Mouse (Mus musculus) embryonic fibroblast, embryonic 13.5 days (primary cell): ENCODE measurements around the gene Vmn2r83. TPM values are rescaled to one million over a fixed set of nuclear protein-coding genes. Genes with fewer than 3 reads are reported as not detected.

Experiments used
- H3K27ac ChIP-seq: 2 replicates; pipeline ENCODE4 v1.5.1; 2012; ENCODE audit warnings: low read length, control low read depth, inconsistent platforms; ENCODE audit not compliant: insufficient read depth
- H3K4me1 ChIP-seq: 2 replicates; pipeline ENCODE4 v1.6.1; 2011; ENCODE audit warnings: low read length; ENCODE audit not compliant: control insufficient read depth, insufficient read depth
- H3K4me3 ChIP-seq: 2 replicates; pipeline ENCODE4 v1.5.1; 2011; ENCODE audit warnings: mild to moderate bottlenecking, control low read depth, low read length; ENCODE audit not compliant: insufficient read depth
- CTCF ChIP-seq: IDR thresholded peaks from 2 replicates; pipeline ENCODE4 v1.5.1; 2011; ENCODE audit warnings: mild to moderate bottlenecking, control low read depth, low read length, moderate library complexity, borderline replicate concordance; ENCODE audit not compliant: insufficient read depth
- POLR2A ChIP-seq: IDR thresholded peaks from 2 replicates; pipeline ENCODE4 v1.6.1; 2011; ENCODE audit warnings: low read depth, mild to moderate bottlenecking, control low read depth, low read length, moderate library complexity
- polyA plus RNA-seq: library from polyadenylated mRNA; stranded (reverse); fragments of >200 nt; gene quantifications from 2 replicates; pipeline ENCODE4 v1.2.4, GENCODE M21; 2011; ENCODE audit warnings: low read depth; ENCODE audit not compliant: missing spikeins, insufficient read length

Vmn2r83 gene
- polyA plus RNA-seq, 1 experiment = not detected

DNA sequence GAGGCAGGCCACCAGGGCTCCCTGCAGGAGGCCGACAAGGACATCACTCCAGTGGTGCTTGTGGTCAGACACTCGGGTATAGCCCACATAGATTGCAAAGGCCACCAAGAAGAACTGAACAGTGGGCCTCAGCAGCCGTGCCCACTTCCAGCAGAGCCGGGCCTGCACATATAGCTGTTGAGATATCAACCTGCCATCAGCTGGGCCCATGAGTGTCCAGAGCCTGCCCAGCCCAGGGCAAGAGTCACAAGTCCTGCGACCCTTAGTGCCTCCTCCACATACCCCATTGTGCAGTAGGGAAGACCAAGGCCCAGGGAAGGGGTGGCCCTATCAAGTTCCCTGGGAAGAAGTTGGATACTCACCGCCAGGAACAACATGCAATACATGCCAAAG is 58.9 kb downstream of the Vmn2r83 start:
- TF ChIP-seq POLR2A (no peak), CTCF (no peak)

DNA sequence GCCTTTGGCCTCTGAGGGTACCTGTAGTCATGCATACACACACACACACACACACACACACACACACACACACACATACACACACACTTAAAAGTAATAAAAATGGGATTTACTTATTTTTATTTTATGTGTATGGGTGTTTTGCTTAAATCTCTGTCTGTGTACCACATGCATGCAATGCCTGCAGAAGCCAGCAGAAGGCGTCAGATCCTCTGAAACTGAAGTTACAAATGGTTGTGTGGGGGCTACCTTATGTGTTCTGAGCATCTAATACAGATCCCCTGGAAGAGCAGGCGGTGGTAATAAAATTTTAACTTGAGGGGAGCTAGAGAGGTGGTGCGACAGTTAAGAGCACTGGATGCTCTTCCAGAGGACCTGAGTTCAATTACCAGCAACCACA is 59.5 kb downstream of the Vmn2r83 start:
- H3K4me3 ChIP-seq = no peak overlapping the region
- TF ChIP-seq POLR2A (no peak), CTCF (no peak)
- H3K4me1 ChIP-seq = no peaks in the 10 kb centered on the region
- no peak overlapping the region for H3K27ac ChIP-seq

More for the DNA sequence above, 58.9 kb downstream of the Vmn2r83 start:
- Histone ChIP-seq H3K27ac (no peak overlapping the region), H3K4me1 (no peaks in the 10 kb centered on the region), H3K4me3 (no peak overlapping the region)

DNA sequence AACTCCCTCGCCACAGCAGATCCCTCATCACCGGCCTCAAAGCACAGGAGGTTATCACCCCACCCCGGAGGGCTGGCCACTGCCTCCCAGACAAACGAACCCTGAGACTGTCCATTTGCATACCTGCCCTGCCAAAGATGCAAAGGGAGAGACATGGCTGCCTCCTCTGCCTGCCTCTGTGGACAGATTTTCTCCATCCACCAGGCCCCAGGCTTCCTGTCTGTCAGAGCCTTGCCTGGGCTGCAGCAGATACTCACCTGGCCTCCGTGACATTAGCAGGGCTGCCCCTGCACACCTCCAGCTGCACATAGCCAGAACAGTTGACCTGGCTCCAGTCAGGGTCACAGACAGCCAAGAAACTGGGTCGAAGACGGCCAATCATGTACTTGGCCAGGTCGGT is 61.7 kb downstream of the Vmn2r83 start:
- no peaks in the 10 kb centered on the region for H3K4me1 ChIP-seq
- H3K4me3 ChIP-seq = no peak overlapping the region
- no peak overlapping the region for H3K27ac ChIP-seq
- TF ChIP-seq CTCF (no peak), POLR2A (no peak)

DNA sequence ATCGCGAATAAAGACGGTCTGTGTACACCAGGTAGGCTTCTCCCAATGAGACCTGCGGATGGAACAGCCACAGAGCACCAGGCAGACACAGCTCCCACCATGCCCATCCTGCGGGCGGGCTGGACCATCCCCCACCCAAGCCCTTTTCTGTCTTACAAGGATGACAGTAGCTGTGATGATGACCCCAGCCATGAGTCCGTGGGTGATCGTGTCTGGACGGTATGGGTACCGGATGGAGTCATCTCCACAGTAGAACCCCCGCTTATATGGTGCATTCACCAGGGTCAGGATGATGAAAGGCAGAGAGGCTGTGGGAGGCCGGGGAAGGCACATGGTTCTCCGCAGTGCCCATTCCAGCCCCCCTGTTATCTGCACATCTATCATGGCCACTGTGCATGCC is 62.2 kb downstream of the Vmn2r83 start:
- Histone ChIP-seq H3K4me1 (no peaks in the 10 kb centered on the region), H3K27ac (no peak overlapping the region), H3K4me3 (no peak overlapping the region)
- TF ChIP-seq CTCF = no peak
- TF ChIP-seq POLR2A = no peak

DNA sequence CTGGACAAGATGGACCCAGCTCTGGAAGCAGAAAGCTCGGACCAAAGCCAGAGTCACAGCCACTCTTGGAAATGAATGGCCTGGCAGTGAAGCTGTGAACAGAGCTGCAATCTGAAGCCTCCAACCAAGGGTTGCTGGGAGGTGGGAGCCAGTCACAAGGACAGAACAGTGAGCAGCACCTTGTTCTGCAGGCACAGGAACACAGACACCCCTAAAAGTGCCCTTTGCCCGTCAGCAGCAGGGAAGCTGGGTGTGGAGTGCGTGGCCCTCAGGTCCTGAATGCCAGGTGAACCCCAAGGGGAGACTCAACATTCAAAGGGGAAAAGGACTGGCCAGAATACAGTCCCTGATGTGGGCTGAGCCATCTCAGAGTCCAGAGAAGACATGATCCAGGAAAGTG is 63.1 kb downstream of the Vmn2r83 start:
- TF ChIP-seq CTCF = no peak
- TF ChIP-seq POLR2A = no peak
- Histone ChIP-seq H3K4me1 (no peaks in the 10 kb centered on the region), H3K27ac (no peak overlapping the region), H3K4me3 (no peak overlapping the region)

DNA sequence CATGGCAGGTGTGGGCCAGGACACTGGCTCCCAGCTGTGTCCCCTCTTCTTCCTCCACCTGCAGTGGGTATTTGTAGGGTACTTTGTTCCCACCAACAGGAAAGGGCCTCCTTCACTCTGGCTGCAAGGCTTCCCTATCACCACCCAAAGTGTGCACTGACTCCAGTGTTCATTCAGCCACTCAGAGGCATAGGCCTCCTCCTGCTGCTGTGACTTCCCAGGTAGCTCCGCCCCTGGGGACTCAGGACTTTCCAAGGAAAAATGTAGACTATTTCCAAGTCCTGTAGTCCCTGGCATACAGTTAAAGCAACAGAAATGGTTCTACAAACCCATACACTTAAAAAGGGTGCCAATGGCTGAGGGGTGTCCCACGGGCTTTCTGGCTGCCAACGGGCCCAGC is 64.1 kb downstream of the Vmn2r83 start:
- TF ChIP-seq POLR2A (no peak), CTCF (no peak)
- no peak overlapping the region for H3K27ac ChIP-seq
- H3K4me1 ChIP-seq = no peaks in the 10 kb centered on the region
- H3K4me3 ChIP-seq = peak overlapping the region; percentile 52

DNA sequence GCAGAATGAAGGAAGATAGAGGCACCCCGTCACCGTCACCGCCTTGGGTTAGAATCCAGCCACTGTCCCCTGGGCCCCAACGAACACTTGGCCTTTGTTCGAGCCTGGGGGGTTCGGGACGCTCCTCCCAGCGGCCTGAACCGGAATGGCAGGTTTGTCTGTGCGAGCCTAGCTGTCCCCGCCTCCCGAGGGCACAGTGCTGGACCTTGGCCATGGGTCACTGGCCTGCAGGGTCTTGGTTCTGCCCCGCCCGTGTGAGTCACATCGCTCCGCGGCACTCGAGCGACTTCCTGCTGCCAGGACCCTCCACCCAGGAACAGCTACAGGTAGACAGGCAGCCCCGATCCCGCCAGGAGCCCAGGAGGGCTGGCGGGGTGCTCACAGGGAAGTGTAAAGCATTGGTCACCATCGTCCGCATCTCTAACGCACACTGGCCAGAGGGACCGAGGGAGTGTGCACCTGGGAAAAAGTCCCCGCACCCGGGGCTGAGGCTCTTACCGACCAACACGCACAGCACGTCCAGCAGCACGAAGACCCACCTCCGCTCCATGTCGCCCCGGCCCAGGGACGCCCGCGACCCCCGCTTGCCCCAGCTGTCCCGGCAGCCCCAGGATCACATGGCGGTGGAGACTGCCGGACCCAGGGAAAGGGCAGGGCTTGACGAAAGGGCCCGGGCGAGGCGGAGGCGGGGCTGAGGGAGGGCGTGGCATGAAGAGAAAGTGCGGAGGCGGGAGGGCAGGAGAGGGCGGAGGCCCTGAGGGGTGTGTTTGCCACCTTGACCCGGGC is 64.8 kb downstream of the Vmn2r83 start, which contains the start of gene Plpp2:
TSS of gene Plpp2 (minus strand) at position 671 of the 786 bp plus-strand sequence.
- no peak within 1 kb of the TSS for H3K27ac ChIP-seq

DNA sequence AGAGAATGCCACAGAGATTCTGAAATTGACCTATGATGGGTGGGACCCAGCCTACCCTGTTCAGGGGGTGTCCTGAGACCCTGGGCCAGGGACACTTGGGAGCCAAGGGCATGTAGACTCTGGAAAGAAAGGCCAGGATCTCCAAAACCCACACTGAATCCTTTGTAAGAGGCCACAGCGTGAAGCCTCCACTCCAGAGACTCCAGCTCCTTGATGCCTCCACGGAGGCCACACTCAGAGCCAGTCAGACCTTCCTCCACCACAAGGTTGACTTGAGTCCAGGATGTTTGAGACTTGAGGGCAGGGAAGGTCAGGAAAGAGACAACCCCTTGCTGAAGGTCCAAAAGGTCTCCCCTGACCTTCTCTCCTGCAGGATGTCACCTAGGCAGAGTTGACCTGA is 65.9 kb downstream of the Vmn2r83 start:
- no peak for TF ChIP-seq CTCF
- TF ChIP-seq POLR2A = no peak
- no peak overlapping the region for H3K27ac ChIP-seq
- H3K4me3 ChIP-seq = no peak overlapping the region
- H3K4me1 ChIP-seq = peaks cover 5% of the 10 kb centered on the region; the same call in 1 of the 2 replicates

More for the DNA sequence above, 64.8 kb downstream of the Vmn2r83 start, which contains the start of gene Plpp2:
- peak; percentile 60 for TF ChIP-seq POLR2A
- peak; percentile 45; the same call in 1 of the 2 replicates for TF ChIP-seq CTCF
- no peaks in the 10 kb centered on the region for H3K4me1 ChIP-seq
- peak within 1 kb of the TSS; percentile 52 for H3K4me3 ChIP-seq

DNA sequence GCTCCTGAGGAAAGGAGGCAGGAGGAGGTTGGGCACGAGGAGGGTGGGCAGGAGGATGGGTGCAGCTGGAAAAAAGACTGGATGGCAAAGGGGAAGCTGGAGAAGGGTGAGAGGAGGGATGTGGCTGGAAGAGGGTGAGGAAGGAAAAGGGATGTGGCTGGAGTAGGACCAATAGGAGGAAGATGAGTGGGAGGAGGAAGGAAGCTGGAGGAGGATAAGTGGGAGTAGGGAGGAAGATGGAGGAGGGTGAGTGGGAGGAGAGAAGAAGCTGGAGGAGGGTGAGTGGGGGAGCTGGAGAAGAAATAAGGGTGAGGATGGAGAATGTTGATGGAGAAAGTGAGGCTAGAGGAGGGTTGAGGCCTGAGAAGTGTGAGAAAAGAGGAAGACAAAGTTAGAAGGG is 66.9 kb downstream of the Vmn2r83 start:
- Histone ChIP-seq H3K27ac (no peak overlapping the region), H3K4me1 (peaks cover 5% of the 10 kb centered on the region; the same call in 1 of the 2 replicates), H3K4me3 (no peak overlapping the region)
- TF ChIP-seq CTCF (no peak), POLR2A (no peak)

DNA sequence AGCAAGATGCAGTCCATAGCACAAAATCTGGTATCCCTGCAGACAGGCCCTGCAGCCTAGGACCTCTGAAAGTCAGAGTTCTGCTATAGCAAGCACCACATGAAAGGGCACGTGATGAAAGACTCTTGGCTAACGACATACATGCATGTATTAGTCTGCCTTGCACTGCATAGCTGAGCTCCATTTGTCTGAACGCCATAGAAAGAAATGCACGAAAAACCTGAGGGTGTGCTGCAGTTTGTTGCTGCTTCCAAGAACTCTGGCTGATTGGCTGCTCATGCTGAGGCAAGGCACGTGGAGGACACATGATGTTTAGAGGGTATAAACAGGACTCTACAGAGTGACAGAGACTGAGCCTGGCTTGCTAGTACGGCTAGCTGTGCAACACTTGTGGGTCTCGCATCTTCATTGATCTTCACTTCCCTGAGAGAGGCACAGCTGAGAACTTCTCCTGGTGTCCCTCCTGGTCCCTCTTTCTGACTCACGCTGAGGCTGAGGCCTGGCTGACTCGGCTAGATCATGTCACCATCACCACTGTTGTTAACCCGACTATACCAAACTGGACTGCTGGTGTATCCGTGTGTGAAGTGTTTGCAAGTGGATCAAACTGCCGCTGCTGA is 68.0 kb downstream of the Vmn2r83 start:
- Histone ChIP-seq H3K4me1 (peaks cover 5% of the 10 kb centered on the region; the same call in 1 of the 2 replicates), H3K27ac (no peak overlapping the region), H3K4me3 (no peak overlapping the region)
- TF ChIP-seq CTCF (no peak), POLR2A (no peak)
